Mouse (Mus musculus): ENCODE results near the gene Gm19426. TPM values are rescaled to one million over a fixed set of nuclear protein-coding genes. Genes with fewer than 3 reads are reported as not detected.

Gm19426 gene
- total RNA-seq, 2 experiments from 2014 or later: 0.43 TPM; not detected in 1

DNA sequence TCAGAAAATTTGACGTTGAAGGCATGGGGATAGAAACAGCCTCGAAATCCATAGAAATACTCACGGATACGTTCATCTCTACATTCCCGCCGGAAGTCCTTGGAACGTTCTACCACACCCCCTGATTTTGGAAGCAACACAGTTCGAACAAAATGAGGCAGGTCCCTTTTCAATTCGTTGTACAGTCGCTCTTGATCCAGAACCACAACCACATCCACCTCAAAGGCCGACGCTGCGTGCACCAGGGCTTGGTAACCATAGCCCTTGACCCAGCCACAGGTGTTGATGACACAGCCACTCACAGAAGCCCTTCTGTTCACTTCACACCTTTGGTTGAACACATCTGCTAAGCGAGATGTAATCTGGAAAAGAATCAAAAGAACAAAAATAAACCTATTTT is 19.6 kb downstream of the Gm19426 start:
- no peak for DNase-seq (ENCODE audit: low spot score)

DNA sequence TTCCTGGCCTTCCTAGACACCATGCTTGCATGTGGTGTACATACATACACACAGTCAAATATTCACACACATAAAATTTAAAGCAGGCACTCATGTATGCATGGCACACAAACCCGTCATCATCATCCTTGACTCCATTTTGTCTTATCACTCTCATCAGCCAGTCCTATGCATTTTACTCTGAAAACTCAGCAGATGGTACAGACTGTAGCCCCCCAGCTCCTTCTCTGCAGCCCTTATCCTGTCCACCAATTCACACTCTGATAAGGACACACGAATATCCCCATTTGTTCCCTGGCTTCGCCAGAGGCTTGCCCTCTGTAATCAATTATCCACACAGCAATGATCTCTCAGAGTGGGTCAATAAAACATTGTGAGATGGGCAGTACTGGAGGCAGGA is 22.3 kb downstream of the Gm19426 start:
- DNase-seq (ENCODE audit: low spot score): no peak

DNA sequence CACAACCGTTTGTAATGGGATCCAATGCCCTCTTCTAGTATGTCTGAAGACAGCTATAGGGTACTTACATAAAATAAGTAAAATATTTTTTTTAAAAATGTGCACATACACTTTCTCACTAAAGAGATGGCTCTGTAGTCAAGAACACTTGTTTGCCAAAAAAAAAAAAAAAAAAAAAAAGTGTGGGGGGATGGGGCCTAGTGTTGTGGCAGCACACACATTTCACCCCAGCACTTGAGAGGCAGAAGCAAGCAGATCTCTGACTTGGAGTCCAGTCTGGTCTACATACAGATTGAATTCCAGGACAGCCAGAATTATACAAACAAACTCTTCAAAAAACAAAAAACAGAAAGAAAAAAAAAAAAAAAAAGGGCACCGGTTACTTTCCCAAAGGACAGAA is 22.7 kb downstream of the Gm19426 start:
- DNase-seq (ENCODE audit: low spot score): no peak

GRCm38 (mm10) chr2:84717357-84717756 is 26.1 kb downstream of the Gm19426 start:
- DNase-seq (ENCODE audit: low spot score): no peak

GRCm38 (mm10) chr2:84716423-84717355 is 26.8 kb downstream of the Gm19426 start:
- DNase-seq (ENCODE audit: low spot score): peak; percentile 24

- DNase-seq (ENCODE audit: low spot score): no peak
Observed at GRCm38 (mm10) chr2:84715562-84716361, 27.7 kb downstream of the Gm19426 start.

DNA sequence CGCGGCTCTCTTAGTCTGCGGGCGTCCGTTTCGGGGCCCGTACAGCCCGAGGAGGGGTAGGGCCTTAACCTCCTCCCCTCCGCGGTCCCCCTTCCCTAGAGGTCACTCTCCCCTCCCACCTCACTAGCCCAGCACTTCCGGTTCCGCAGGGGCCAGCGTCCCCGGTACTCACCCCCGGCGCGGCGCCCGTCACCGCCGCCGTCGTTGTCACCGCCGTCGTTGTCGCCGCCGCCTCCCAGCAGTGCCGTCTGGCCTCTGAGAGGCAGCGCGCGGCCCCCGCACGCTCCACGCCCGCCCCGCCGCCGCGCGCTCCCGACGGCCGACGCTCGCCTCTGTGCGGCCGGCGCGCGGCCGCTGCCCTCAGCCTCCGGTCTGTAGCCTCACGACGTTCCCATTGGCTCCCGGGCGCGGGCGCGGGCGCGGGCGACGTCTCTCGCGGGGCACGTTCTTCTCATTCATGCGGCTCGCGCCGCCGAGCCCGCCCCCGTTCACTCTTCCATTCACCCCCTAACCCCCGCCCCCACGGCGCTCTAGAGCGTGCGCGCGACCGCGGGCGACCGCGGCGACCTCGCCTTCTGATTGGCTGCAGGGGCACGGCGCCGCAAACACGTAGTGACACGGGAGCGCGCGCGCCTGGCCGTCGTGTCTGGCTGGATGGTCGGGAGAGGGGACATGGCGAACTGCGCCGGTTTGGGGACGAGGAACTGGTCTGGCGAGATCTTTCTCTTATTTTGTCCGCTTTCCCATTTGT is 28.5 kb downstream of the Gm19426 start, which contains the start of gene Zdhhc5:
Gene Zdhhc5, minus strand, starts transcription at position 370 of the 751 bp plus-strand sequence.
- peak; percentile 99 for DNase-seq (ENCODE audit: low spot score)

GRCm38 (mm10) chr2:84714422-84714810 is 29.0 kb downstream of the Gm19426 start:
- DNase-seq (ENCODE audit: low spot score): no peak

DNA sequence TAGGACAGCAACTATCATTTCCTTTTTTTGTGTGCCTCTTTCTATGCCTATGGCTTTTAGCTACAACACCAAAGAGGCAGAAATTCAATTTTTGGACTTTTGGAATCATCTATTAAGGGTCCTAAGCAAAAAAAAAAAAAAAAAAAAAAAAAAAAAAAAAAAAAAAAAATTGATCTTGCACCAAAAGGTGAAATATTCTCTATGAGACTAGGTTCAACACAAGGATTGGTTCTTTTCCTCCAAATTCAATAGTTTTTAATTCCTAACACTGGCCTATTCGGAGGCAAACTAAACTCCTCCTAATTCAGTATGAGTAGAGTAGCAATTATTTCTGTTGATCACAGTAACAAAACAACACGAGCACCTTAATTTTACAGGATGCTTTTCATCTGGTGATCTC is 31.6 kb downstream of the Gm19426 start:
- no peak for DNase-seq (ENCODE audit: low spot score)

DNA sequence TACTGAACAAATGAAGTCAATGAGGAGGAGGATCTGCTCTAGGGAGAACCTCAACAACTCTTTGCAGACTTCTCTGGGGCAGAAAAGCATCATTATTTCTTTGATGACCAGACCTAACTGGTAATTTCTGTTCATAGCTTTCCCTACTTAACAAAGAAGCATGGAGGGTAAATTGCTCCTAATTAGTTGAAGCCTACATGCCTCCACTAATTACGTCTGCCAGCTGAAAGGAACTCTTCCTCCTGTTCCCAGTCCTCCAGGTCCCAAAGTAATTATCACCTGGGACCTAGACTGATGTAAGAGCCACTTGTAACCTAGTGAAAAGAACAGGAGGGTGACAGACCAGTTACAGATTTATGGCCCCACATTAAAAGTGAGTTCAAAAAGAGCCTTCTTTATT is 35.9 kb downstream of the Gm19426 start:
- DNase-seq (ENCODE audit: low spot score): no peak

- no peak for DNase-seq (ENCODE audit: low spot score)
Observed at GRCm38 (mm10) chr2:84705295-84705694, 38.2 kb downstream of the Gm19426 start.

DNA sequence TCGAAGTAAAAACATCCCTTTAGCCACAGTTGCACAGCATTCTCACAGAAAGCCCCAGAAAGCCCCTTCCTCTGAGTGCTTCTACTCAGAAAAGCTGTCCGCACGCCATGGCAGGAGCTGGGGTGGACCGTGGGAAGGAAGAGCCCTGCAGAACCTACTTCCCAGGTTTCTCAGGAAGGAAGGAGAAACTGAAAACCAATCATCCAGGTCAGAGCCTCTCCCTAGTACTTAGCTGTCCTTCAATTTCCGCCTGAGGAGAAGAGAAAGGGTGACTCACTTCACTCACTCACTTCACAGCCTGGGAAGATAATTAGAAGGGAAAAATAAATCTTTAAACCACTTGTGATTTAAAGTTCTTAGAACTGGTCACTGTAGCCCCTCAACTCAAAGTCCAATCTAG is 39.1 kb downstream of the Gm19426 start:
- no peak for DNase-seq (ENCODE audit: low spot score)

DNA sequence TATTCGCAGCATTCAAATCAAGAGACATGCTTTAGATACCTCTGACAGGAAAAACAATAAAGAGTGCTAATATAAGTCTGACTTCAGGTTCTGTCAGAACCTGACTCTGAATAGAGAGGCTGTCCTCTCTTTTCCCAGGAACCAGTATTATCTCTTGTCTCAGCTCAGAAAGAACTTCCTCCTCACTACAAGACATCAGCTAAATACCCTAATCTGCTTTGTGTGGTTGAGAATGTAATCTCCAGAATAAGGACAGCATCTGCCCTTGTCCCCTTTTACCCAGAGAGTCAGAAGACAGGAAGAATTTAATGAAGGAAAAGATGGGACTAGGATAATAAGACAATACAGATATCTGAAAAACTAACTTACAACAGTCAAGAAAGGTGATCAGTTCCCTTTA is 40.0 kb downstream of the Gm19426 start:
- no peak for DNase-seq (ENCODE audit: low spot score)

DNA sequence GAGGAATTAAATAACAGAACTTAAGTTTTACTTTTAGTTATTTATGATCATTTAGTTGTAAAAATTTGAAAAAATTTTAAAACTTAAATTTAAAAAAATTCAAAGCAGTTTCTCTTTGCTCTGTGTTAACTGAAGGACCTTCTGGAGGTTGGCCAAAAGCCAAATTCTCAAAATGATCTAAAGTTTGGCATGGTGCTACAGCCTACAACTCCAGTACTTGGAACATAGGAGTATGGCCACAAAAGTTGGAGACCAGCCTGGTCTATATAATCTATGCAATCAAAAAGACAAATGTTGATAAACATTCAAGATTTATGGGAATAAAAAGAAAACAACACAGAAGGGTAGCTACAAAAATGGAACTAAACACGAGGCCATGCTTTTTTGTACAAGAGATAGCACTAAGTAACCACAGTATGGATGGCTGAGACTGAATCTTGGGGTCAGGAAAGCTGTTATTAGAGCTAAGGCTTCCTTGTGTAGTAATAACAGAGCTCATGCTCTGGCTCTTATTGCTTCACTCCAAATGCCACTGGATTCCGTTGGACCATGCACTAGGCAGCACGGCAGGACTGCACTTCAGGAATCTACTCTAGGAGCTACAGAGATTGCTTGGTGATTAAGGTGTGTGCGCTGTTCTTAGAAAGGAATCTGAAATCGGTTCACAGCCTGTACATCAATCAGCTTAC is 48.3 kb downstream of the Gm19426 start:
- DNase-seq (ENCODE audit: low spot score): no peak

Small RNA genes within 50 kb of the gene (microRNA-seq; reads per million reads assigned to microRNA genes)
- gene Mir130a: 1,297 reads per million, percentile 86 among the genes with 10 or more reads in this experiment

Other genes starting within 250 kb of the Gm19426 start
- 10 to 100 TPM; 23.2 to 29.2 TPM for gene Ctnnd1, start 92.9 kb downstream of the Gm19426 start, total RNA-seq (2021)
- not detected for gene Btbd18, start 84.6 kb downstream of the Gm19426 start, total RNA-seq (2021)
- gene Selenoh, start 72.9 kb downstream of the Gm19426 start, total RNA-seq (2021): 10 to 100 TPM; 12.0 to 14.4 TPM
- gene Gm28635, start 65.6 kb downstream of the Gm19426 start, total RNA-seq (2021): 1 to 10 TPM in 1 of 2 experiments, under 1 TPM in 1; 0.59 to 2.2 TPM
- gene Med19, start 65.3 kb downstream of the Gm19426 start, total RNA-seq (2021): 1 to 10 TPM; 7.7 to 8.5 TPM
- gene Tmx2, start 64.5 kb downstream of the Gm19426 start, total RNA-seq (2021): 10 to 100 TPM; 45.5 to 47.7 TPM
- gene Zdhhc5, start 28.5 kb downstream of the Gm19426 start, total RNA-seq (2021): 10 to 100 TPM; 72.0 to 78.9 TPM
- gene Clp1, start 16.3 kb downstream of the Gm19426 start, total RNA-seq (2021): 1 to 10 TPM; 3.3 to 3.8 TPM
- under 1 TPM; 0.38 to 0.57 TPM for gene Ypel4, start 9.6 kb downstream of the Gm19426 start, total RNA-seq (2021)
- gene Serping1, start 31.8 kb upstream of the Gm19426 start, total RNA-seq (2021): 10 to 100 TPM; 50.8 to 72.0 TPM
- 1 to 10 TPM; 2.9 to 3.7 TPM for gene Ube2l6, start 55.2 kb upstream of the Gm19426 start, total RNA-seq (2021)
- gene Smtnl1, start 79.0 kb upstream of the Gm19426 start, total RNA-seq (2021): 100 to 1,000 TPM; 104 to 119 TPM
- gene Timm10, start 83.3 kb upstream of the Gm19426 start, total RNA-seq (2021): 10 to 100 TPM; 38.2 to 57.8 TPM
- 10 to 100 TPM; 11.0 to 12.7 TPM for gene Slc43a1, start 95.2 kb upstream of the Gm19426 start, total RNA-seq (2021)
- gene Rtn4rl2, start 143.1 kb upstream of the Gm19426 start, total RNA-seq (2021): under 1 TPM; 0.52 to 0.62 TPM
- 10 to 100 TPM; 17.2 to 18.4 TPM for gene Slc43a3, start 192.9 kb upstream of the Gm19426 start, total RNA-seq (2021)
- gene Prg2, start 236.8 kb upstream of the Gm19426 start, total RNA-seq (2021): not detected
- gene Prg3, start 244.6 kb upstream of the Gm19426 start, total RNA-seq (2021): not detected

All from gastrocnemius, adult 18-20 months (tissue).